Mouse (Mus musculus): ENCODE measurements around the gene Metap2. TPM values are rescaled to one million over a fixed set of nuclear protein-coding genes. Genes with fewer than 3 reads are reported as not detected.
"Not testable (repeated sequence)": the region's sequence is repeated elsewhere in the genome, so short reads cannot be mapped to it uniquely, and the experiment has no call there.

Gene Metap2
- total RNA-seq, 2 experiments from 2014 or later = 111 to 126 TPM

DNA sequence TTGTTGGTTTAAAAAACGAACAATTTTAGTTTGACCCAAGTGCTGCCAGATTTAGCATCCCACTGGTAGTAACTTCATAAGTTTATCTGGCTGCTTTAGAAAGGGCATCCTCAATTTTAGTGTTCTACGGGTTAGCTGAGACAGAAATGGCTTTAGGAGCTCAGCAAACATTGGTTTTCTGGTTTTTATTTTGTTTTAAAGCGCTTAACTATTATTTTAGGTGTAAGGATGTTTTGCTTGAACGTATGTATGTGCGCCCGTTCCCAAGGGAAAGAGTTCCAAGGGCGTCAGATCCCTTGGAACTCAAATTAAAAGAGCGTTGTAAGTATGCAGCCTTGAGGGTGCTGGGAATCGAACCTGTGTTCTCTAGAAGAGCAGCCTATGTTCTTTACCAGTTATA lies 64.1 kb downstream of the Metap2 start:
- Histone ChIP-seq H3K4me3 (no peak overlapping the region), H3K27ac (no peak overlapping the region)
- TF ChIP-seq CTCF (IDR thresholded peaks at IDR 0.05) = no peak
- DNase-seq (ENCODE audit: extremely low spot score in 1 of 2, low spot score in 2 of 2) = no peak
- intact Hi-C loops (cut with DNase I) = no loop called here

DNA sequence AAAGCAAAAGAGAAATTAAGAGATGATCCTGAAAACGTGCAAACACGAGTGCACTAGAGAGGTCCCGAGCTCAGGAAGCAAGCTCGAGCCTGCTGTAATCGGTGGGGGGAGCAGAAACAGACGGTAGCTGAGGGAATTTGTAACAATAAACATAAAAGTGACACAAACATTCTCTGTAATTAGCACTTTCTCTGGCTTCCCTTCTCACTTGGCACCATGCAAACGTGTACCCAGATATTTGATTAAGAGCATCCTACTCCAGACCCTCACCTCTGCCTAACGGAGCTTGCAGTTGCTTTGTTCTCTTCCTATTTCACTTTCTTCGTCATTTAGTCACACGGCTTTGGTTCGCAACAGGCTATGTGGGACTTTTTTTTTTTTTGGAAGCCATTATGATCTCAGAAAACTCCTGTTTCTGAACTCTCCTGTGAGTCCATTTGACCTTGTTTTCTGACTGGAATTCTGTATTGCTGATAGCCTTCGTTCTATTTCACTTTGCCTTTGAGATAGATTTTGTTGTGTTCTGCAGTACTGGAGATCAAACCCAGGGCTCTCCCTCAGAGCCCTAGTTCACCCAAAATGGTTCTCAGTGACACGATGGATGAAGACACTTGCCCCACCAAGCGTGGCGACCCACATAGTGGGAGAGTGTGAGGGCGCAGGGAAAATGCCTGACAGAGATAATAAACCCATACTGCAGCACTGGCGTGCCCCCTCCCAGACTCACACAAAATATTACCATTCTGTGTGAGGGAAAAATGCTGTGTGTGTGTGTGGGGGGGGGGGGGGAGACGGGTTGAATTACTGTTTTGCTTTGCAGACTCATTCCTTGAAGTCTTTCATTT lies 64.9 kb downstream of the Metap2 start:
- intact Hi-C loops (cut with DNase I) = no loop called here
- Histone ChIP-seq H3K27ac (no peak overlapping the region), H3K4me3 (no peak overlapping the region)
- no peak for DNase-seq (ENCODE audit: extremely low spot score in 1 of 2, low spot score in 2 of 2)
- no peak for TF ChIP-seq CTCF (IDR thresholded peaks at IDR 0.05)

DNA sequence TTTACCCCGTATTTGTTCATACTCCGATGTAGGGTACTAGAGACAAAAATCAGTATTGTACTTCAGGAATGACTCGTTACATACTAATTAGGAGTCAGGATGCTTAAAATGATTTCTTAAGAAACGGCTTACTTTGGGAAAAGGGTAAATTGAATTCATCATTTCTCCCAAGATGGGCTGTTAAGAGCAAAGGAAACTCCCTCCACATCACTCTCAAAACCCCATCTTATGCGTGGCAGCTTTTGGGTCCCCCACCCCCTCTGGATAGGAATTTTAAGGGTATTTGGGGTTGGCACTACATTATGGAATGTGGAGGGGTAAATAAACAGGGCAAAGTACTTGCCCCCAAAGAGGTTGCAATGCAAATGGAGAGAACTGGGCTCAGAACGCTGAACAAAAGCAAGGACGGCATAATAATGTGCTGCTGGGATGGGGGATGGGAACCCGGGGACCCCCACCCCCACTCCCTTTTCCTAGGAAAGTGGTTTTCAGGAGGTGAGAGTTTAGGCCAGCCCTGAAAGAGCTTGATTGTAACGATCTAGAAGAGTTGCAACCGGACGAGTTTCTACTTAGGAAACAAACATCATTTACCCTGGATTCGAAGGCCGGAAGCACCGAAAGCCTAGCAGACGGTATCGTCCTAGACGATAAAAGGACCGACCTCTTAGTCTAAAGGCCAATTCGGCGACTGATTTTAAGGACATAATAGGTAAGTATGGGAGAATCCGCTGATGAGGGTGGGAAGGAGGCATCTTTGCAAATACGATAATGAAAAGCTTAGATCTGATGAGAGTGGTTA lies 65.8 kb downstream of the Metap2 start, which contains the start of gene Usp44:
Gene Usp44, plus strand, starts transcription at position 625 of the 799 bp plus-strand sequence.
- Histone ChIP-seq H3K27ac (no peak within 1 kb of the TSS), H3K4me3 (no peak within 1 kb of the TSS)
- intact Hi-C loops (cut with DNase I) = no loop called here
- no peak for TF ChIP-seq CTCF (IDR thresholded peaks at IDR 0.05)
- DNase-seq (ENCODE audit: extremely low spot score in 1 of 2, low spot score in 2 of 2) = no peak

DNA sequence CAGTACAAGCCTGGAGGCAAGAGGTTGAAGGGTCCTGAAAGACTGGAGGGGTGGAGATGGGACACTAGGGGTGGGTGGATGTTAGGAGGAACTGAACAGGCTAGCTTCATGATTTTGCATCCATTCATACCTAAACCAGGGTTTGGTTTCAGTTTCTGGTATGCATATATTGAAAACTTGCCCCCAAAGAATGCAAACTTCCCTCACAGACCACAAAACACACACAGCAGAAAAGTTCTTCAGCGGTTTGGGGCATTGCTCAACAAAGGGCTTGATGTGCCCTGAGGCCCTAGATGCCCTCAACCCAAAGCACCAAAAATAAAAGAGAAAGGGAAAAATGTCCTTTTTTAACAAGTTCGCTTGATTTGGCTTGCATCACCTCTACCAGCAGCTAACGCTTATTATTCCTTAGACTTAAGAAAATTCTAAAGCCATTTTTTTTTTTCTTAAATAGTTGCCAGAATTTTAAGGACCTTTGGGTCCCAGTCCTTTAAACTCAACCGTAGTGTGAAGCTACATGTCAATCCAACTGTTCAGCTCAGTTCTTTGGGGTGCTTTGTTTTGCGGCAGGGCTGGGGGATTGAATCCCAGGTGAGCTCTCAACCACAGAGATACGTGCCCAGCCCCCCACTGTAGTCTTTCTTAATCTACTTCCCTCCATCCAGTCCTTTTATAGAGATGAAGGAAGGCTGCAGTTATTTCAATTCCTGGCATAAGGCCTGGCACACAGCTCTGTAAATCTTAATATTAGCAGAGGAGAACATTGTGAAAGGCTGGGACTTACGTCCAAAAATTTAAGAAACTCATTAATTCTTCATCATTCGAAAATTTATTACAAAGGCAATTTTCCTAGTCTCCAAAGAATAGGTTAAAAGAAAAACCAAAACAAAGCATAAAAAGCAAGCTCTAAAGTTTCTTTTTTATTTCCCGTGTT lies 66.7 kb downstream of the Metap2 start:
- H3K4me3 ChIP-seq = no peak overlapping the region
- no peak for TF ChIP-seq CTCF (IDR thresholded peaks at IDR 0.05)
- no peak for DNase-seq (ENCODE audit: extremely low spot score in 1 of 2, low spot score in 2 of 2)
- intact Hi-C loops (cut with DNase I) = no loop called here
- no peak overlapping the region for H3K27ac ChIP-seq

DNA sequence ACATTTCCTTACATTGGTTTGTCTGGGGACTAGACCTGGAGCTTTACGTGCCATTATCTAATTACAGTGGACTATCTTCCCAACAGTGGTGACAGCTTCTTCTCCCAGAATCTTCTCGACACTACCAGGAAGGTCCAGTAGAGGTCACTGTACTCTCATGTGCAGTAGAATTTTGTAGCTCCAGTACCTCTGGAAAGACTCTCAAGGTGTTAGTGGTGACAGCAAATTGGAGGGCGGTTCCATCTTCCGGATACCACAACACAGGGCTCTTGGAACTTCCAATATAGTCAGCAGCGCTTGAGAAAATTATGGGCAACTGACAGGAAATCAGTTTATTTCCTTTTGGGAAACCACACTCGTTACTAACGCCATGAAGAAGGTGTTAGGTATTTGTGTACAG lies 78.2 kb downstream of the Metap2 start:
- DNase-seq (ENCODE audit: extremely low spot score in 1 of 2, low spot score in 2 of 2) = peak; percentile 72 to 81
- peak; percentile 86 for TF ChIP-seq CTCF (IDR thresholded peaks at IDR 0.05)
- Histone ChIP-seq H3K27ac (no peak overlapping the region), H3K4me3 (no peak overlapping the region)
- intact Hi-C loops (cut with DNase I) = loop anchor here (5.0 kb wide), 1 partner anchor 299 kb away; no protein-coding TSS in a partner anchor

DNA sequence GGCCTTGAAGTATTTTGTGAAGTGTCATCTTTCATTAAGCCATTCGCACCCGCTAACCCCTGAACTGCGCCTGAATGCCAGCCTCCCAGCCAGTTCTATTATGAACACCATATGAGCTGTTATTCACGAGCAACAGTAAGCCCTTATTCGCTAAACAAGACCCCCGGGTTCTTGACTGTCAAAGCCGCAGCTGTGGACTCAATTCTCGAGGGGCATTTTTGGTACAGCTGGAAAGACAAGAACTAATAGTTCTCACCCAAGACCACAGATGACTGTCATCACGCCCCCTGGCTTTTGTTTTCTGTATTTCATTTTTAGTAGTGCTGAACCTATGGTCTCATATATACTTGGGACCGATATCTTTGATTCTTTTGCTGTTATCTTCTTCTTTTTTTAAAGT lies 83.1 kb downstream of the Metap2 start:
- no peak for DNase-seq (ENCODE audit: extremely low spot score in 1 of 2, low spot score in 2 of 2)
- TF ChIP-seq CTCF (IDR thresholded peaks at IDR 0.05) = no peak; the same call in none of the 2 replicates

DNA sequence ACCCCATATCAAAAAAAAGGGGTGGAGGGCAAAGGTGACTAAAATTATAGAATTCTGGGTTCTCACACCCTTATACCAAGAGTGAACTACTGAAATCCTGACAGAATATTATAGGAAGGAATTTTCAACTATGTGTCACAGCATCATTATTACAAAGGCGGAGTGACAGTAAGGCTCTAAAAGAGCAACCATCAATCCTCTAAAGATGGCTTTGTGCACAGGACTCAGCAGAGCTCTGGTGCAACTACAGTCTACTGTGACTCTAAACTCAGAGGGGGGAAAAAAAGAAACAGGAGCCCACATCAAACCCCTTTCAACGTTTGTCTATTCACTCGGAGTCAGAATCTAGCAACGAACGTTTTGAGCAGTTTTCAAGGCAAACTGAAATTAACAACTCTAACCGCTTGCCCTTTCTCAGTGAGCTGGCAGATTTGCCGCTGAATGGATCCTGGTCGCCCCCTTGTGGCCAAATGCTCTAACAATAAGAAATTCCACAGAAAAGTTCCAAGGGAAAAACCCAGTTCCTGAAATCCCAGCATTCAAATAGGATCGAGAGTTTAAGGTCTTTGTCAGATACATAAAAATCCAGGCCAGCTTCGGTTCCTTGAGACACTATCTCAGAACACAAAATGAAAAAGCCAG lies 84.0 kb downstream of the Metap2 start:
- Histone ChIP-seq H3K4me3 (no peak overlapping the region), H3K27ac (no peak overlapping the region)
- TF ChIP-seq CTCF (IDR thresholded peaks at IDR 0.05) = peak; percentile 91
- peak; percentile 77 to 88 for DNase-seq (ENCODE audit: extremely low spot score in 1 of 2, low spot score in 2 of 2)
- intact Hi-C loops (cut with DNase I) = loop anchor here (1.0 kb wide), 2 partner anchors 202 to 219 kb away; no protein-coding TSS in a partner anchor

More for the DNA sequence above, 83.1 kb downstream of the Metap2 start:
- intact Hi-C loops (cut with DNase I) = loop anchor here (1.0 kb wide), 2 partner anchors 202 to 219 kb away; no protein-coding TSS in a partner anchor
- Histone ChIP-seq H3K27ac (no peak overlapping the region), H3K4me3 (no peak overlapping the region)

DNA sequence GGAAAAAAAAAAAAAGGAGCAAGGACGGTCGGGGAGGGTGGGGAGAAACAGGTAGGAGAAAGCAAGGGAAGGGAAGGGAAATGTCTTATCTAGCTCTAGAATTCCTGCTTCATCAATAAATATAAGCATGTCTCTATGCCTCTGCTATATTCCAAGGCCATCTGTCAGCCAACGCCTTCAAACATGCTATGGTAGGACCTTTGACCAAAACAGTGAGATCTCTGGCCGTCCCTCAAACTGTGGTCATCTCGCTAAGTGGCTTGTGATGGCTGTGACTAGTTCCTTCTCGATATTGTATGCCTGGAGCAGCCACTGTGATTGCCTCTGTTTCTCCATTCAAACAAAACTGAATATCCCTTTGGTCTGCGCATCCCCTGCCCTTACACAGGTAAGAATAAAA lies 84.8 kb downstream of the Metap2 start:
- TF ChIP-seq CTCF (IDR thresholded peaks at IDR 0.05) = no peak
- Histone ChIP-seq H3K4me3 (no peak overlapping the region), H3K27ac (no peak overlapping the region)
- intact Hi-C loops (cut with DNase I) = no loop called here
- DNase-seq (ENCODE audit: extremely low spot score in 1 of 2, low spot score in 2 of 2) = no peak

DNA sequence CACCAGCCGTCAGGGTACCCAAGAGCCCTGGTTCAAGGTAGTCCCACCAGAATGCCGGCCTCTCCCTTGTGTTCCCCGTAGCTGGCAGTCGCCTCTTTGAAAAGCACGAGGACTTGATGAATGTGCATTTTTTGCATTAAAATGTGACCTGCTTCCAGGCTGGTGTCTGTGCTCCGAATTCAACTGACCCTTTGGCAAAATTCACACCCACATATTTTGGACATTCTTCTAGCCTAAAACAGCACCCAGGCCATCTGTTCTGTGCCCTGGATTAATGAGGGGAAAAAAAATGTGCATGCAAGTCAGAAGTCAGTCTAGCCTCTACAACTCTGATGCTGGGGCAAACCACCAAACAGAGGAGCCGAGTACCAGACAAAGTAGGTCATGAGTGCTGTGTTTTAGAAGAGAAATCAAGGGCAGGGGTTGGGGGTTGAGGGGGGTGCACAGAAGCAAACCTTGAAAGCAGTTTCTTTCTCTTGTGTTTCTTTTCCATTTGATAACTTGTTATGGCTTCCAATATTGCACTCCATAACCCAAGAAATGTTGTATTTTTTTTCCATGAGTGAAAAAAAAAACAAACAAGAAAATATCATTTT lies 86.2 kb downstream of the Metap2 start:
- TF ChIP-seq CTCF (IDR thresholded peaks at IDR 0.05) = no peak
- intact Hi-C loops (cut with DNase I) = no loop called here
- H3K27ac ChIP-seq = no peak overlapping the region
- DNase-seq (ENCODE audit: extremely low spot score in 1 of 2, low spot score in 2 of 2) = no peak
- H3K4me3 ChIP-seq = no peak overlapping the region

DNA sequence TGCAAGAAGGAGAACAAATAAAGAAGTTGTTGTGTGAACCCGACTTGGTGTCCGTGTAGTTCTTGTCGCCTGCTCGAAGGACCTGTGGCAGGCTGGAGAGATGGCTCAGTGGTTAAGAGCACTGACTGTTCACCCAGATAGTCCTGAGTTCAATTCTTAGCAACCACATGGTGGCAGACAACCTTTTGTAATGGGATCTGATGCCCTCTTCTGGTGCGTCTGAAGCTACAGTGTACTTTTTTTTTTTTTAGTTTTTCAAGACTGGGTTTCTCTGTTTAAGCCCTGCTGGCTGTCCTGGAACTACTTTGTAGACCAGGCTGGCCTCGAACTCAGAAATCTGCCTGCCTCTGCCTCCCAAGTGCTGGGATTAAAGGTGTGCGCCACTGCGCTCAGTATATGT lies 87.5 kb downstream of the Metap2 start:
- H3K27ac ChIP-seq; DNase-seq (ENCODE audit: extremely low spot score in 1 of 2, low spot score in 2 of 2); H3K4me3 ChIP-seq; intact Hi-C loops (cut with DNase I): not testable (repeated sequence)

Other genes with a start within 250 kb of the Metap2 start
- not detected for gene Usp44, start 65.5 kb downstream of the Metap2 start, total RNA-seq (2021)
- gene Vezt, start 138.7 kb upstream of the Metap2 start, total RNA-seq (2021) = 10 to 100 TPM; 77.3 to 80.2 TPM
- 10 to 100 TPM in 1 of 2 experiments, 1 to 10 TPM in 1; 9.9 to 12.3 TPM for gene Fgd6, start 138.9 kb upstream of the Metap2 start, total RNA-seq (2021)

All from left cerebral cortex, adult 2 months (tissue).